Comparison of ENCODE assay signal across 7 mouse cellular contexts in genomic region chr16:17833321-17833680, GRCm38 (mm10). TPM values are rescaled to one million over a fixed set of nuclear protein-coding genes. Genes with fewer than 3 reads are reported as not detected.
A peak's percentile ranks its signal among the peaks of the same experiment; 100 is the strongest.
DNase-seq lines count a peak whose midpoint lies in the region; ATAC-seq and TF ChIP-seq lines count a peak whose summit lies in the region.

No protein-coding gene starts in this region.

- H3K36me3 ChIP-seq in limb, embryonic 11.5 days (ENCODE audit: control insufficient read depth, insufficient read depth, low read length): no peaks in the 10 kb centered on the region
- no peaks in the 10 kb centered on the region for H3K36me3 ChIP-seq in thymus, adult 2 months (ENCODE audit: control insufficient read depth, insufficient read depth, low read length)

- no peak for TF ChIP-seq POLR2A in embryonic fibroblast, embryonic 13.5 days (IDR thresholded peaks at IDR 0.05; ENCODE audit: low read depth, low read length)
- no peak for TF ChIP-seq POLR2A in thymus, adult 2 months (IDR thresholded peaks at IDR 0.05; ENCODE audit: control insufficient read depth, extremely low read depth, insufficient read depth, low read length, poor library complexity)

- peak overlapping the region; percentile 99 for H3K4me2 ChIP-seq in limb, embryonic 11.5 days (ENCODE audit: low read depth, severe bottlenecking)

- H3K4me1 ChIP-seq in embryonic fibroblast, embryonic 13.5 days (ENCODE audit: control insufficient read depth, insufficient read depth, low read length): 0 out of 2 replicates have a peak, but pooled peaks cover 5% of the 10 kb centered on the region
- H3K4me1 ChIP-seq in limb, embryonic 11.5 days (ENCODE audit: control insufficient read depth, insufficient read depth, low read length): peaks cover 30% of the 10 kb centered on the region
- 0 out of 2 replicates have a peak, but pooled peaks cover 5% of the 10 kb centered on the region for H3K4me1 ChIP-seq in thymus, adult 2 months (replicated peaks; ENCODE audit: control insufficient read depth, insufficient read depth, low read length)

- peak overlapping the region; percentile 72 for H3K9ac ChIP-seq in limb, embryonic 11.5 days (ENCODE audit: low read length)

- ATAC-seq in limb, embryonic 11.5 days (ENCODE audit: insufficient number of reproducible peaks, low FRiP score, low TSS enrichment, low read depth): no peak; the same call in 1 of the 2 replicates

- H3K4me3 ChIP-seq in left cerebral cortex, adult 2 months: peak overlapping the region; percentile 69
- H3K4me3 ChIP-seq in embryonic fibroblast, embryonic 13.5 days (ENCODE audit: insufficient read depth, low read length): peak overlapping the region; percentile 22
- H3K4me3 ChIP-seq in limb, embryonic 11.5 days (ENCODE audit: low read depth, low read length): peak overlapping the region; percentile 57
- no peak overlapping the region for H3K4me3 ChIP-seq in thymus, adult 2 months (ENCODE audit: control insufficient read depth, insufficient read depth, low read length)

- DNase-seq in left cerebral cortex, adult 2 months (ENCODE audit: extremely low spot score in 1 of 2, low spot score in 2 of 2): peak in 1 of 2 experiments; percentile 58
- no peak for DNase-seq in left cerebral cortex, adult 11 months (ENCODE audit: low spot score)
- peak; percentile 71 for DNase-seq in cerebellum, adult 11-12 months
- DNase-seq in limb, embryonic 11.5 days (ENCODE audit: low spot score): peak; percentile 66
- peak; percentile 50 for DNase-seq in retina, postnatal 1 day
- no peak for DNase-seq in thymus, adult 2 months

- H3K27me3 ChIP-seq in limb, embryonic 11.5 days (ENCODE audit: control insufficient read depth, insufficient read depth, low read length): peaks cover 45% of the 10 kb centered on the region
- H3K27me3 ChIP-seq in thymus, adult 2 months (ENCODE audit: control insufficient read depth, insufficient read depth, low read length): peaks cover 17% of the 10 kb centered on the region

- intact Hi-C loops in left cerebral cortex, adult 2 months (cut with DNase I): no loop called here

- H3K9me3 ChIP-seq in limb, embryonic 11.5 days (ENCODE audit: control insufficient read depth, low read length): no peaks in the 10 kb centered on the region

- TF ChIP-seq CTCF in left cerebral cortex, adult 2 months (IDR thresholded peaks at IDR 0.05): no peak
- TF ChIP-seq CTCF in embryonic fibroblast, embryonic 13.5 days (IDR thresholded peaks at IDR 0.05; ENCODE audit: borderline replicate concordance, insufficient read depth, low read length): no peak
- no peak for TF ChIP-seq CTCF in thymus, adult 2 months (IDR thresholded peaks at IDR 0.05; ENCODE audit: borderline replicate concordance, control insufficient read depth, extremely low read depth, insufficient read depth, low read length, poor library complexity)

- H3K27ac ChIP-seq in left cerebral cortex, adult 2 months: peak overlapping the region; percentile 94
- H3K27ac ChIP-seq in embryonic fibroblast, embryonic 13.5 days (ENCODE audit: insufficient read depth, low read length): no peak overlapping the region
- no peak overlapping the region for H3K27ac ChIP-seq in limb, embryonic 11.5 days (replicated peaks; ENCODE audit: low read depth, low read length)
- no peak overlapping the region for H3K27ac ChIP-seq in thymus, adult 2 months (ENCODE audit: control insufficient read depth, insufficient read depth, low read length)

- WGBS in limb, embryonic 11.5 days: under 1% methylated on average over 37 of the region's 37 CpGs
- WGBS in thymus, adult 2 months: 2% methylated on average over 37 of the region's 37 CpGs

RNA-seq across cellular contexts. Expression of gene B830017H08Rik, which starts 0.4 kb away (rescaled TPM):
- total RNA-seq in left cerebral cortex, adult 2 months (2021): 1 to 10 TPM; 3.4 to 4.1 TPM
- not detected in 2 replicates for polyA plus RNA-seq in embryonic fibroblast, embryonic 13.5 days (2011; ENCODE audit: insufficient read length, low read depth, missing spikeins)
- polyA plus RNA-seq in limb, embryonic 11.5 days (2014; fragmentation: Nextera tagmentation; extraction: Ambion mirVana): 0.73 and 0.77 TPM in 2 replicates
- not detected in 2 replicates for polyA plus RNA-seq in thymus, adult 2 months (2012; rRNA removed)

RNA-seq across cellular contexts. Expression of gene Car15, which starts 4.9 kb away (rescaled TPM):
- 10 to 100 TPM; 12.2 to 16.4 TPM for total RNA-seq in left cerebral cortex, adult 2 months (2021)
- 0.90 and 1.4 TPM in 2 replicates for polyA plus RNA-seq in embryonic fibroblast, embryonic 13.5 days (2011; ENCODE audit: insufficient read length, low read depth, missing spikeins)
- 3.0 and 3.2 TPM in 2 replicates for polyA plus RNA-seq in limb, embryonic 11.5 days (2014; fragmentation: Nextera tagmentation; extraction: Ambion mirVana)
- 22.4 and 27.4 TPM in 2 replicates for polyA plus RNA-seq in thymus, adult 2 months (2012; rRNA removed)

RNA-seq across cellular contexts. Expression of gene Scarf2, which starts 36.2 kb away (rescaled TPM):
- 1 to 10 TPM; 2.8 to 5.9 TPM for total RNA-seq in left cerebral cortex, adult 2 months (2021)
- 46.1 and 46.5 TPM in 2 replicates for polyA plus RNA-seq in embryonic fibroblast, embryonic 13.5 days (2011; ENCODE audit: insufficient read length, low read depth, missing spikeins)
- polyA plus RNA-seq in limb, embryonic 11.5 days (2014; fragmentation: Nextera tagmentation; extraction: Ambion mirVana): 23.4 and 26.4 TPM in 2 replicates
- 41.0 and 41.2 TPM in 2 replicates for polyA plus RNA-seq in thymus, adult 2 months (2012; rRNA removed)

RNA-seq across cellular contexts. Expression of gene Gm20518, which starts 58.2 kb away (rescaled TPM):
- 1 to 10 TPM; 2.3 to 3.2 TPM for total RNA-seq in left cerebral cortex, adult 2 months (2021)
- polyA plus RNA-seq in embryonic fibroblast, embryonic 13.5 days (2011; ENCODE audit: insufficient read length, low read depth, missing spikeins): 0.26 TPM in 1 of 2 replicates, not detected in the other
- 0.48 TPM in 1 of 2 replicates, not detected in the other for polyA plus RNA-seq in limb, embryonic 11.5 days (2014; fragmentation: Nextera tagmentation; extraction: Ambion mirVana)
- 4.1 and 4.9 TPM in 2 replicates for polyA plus RNA-seq in thymus, adult 2 months (2012; rRNA removed)

Comparison
In these comparisons a context has a peak if more than half of its experiments do, and no peak if none do; other contexts are left out.
1. DNase-seq: peak in cerebellum, adult 11-12 months (single experiment), limb, embryonic 11.5 days (single experiment) and retina, postnatal 1 day (single experiment); none in left cerebral cortex, adult 11 months (single experiment) and thymus, adult 2 months (single experiment).